Mouse (Mus musculus): ENCODE results near the gene Lypd5. TPM values are rescaled to one million over a fixed set of nuclear protein-coding genes. Genes with fewer than 3 reads are reported as not detected.

The Lypd5 gene
- polyA plus RNA-seq, 1 experiment from 2014 or later: not detected

DNA sequence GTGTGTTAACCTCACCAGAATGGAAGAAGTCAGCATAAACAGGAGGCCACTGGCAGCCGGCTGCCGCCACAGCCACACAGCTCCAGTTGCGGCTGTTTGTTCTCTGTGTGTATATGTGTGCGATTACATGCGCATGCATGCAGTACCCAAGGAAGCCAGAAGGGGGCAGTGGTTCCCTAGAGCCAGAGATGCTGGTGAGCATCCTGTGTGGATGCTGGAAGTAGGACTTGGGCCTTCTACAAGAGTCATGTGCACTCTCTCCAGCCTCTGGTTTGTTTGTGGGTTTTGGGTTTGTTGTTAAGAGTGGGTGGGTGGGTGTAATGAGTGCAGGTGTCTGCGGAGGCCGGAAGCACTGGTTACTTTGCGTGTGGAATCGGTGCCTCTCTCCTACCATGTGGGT, 53.9 kb downstream of the Lypd5 start:
- 0 out of 2 replicates have a peak, but pooled peaks cover 2% of the 10 kb centered on the region for H3K4me1 ChIP-seq (replicated peaks; ENCODE audit: insufficient read depth, low read length)
- no peak overlapping the region for H3K4me2 ChIP-seq (ENCODE audit: low read length)
- DNase-seq (ENCODE audit: low spot score) (no peak), ATAC-seq (replicated peaks; ENCODE audit: low FRiP score, low read depth) (no peak)
- no peak overlapping the region for H3K27ac ChIP-seq
- TF ChIP-seq CTCF (IDR thresholded peaks at IDR 0.05; ENCODE audit: low read depth): peak; percentile 54
- no peak overlapping the region for H3K4me3 ChIP-seq (replicated peaks; ENCODE audit: low read depth, low read length)
- H3K27me3 ChIP-seq (ENCODE audit: insufficient read depth, low read length): no peaks in the 10 kb centered on the region
- no peaks in the 10 kb centered on the region for H3K9me3 ChIP-seq (replicated peaks; ENCODE audit: low read length)
- no peak overlapping the region for H3K9ac ChIP-seq (ENCODE audit: low read depth, low read length)
- 98% methylated on average over 9 of the region's 9 CpGs for WGBS
- H3K36me3 ChIP-seq (ENCODE audit: insufficient read depth, low read length): peaks cover 8% of the 10 kb centered on the region

Small RNA genes within 50 kb of the gene (microRNA-seq; reads per million reads assigned to microRNA genes)
- gene Gm27592: not detected

Other genes starting within 250 kb of the Lypd5 start
- 4.5 and 4.6 TPM in 2 replicates for gene Zfp112, start 236.9 kb upstream of the Lypd5 start, polyA plus RNA-seq (2015; fragmentation: Nextera tagmentation; extraction: Ambion mirVana)
- 12.4 and 13.3 TPM in 2 replicates for gene Zfp235, start 215.0 kb upstream of the Lypd5 start, polyA plus RNA-seq (2015; fragmentation: Nextera tagmentation; extraction: Ambion mirVana)
- gene Zfp114, start 174.1 kb upstream of the Lypd5 start, polyA plus RNA-seq (2015; fragmentation: Nextera tagmentation; extraction: Ambion mirVana): 2.2 and 2.4 TPM in 2 replicates
- gene Zfp111, start 137.8 kb upstream of the Lypd5 start, polyA plus RNA-seq (2015; fragmentation: Nextera tagmentation; extraction: Ambion mirVana): 6.3 and 7.4 TPM in 2 replicates
- 2.2 and 2.5 TPM in 2 replicates for gene Zfp109, start 111.6 kb upstream of the Lypd5 start, polyA plus RNA-seq (2015; fragmentation: Nextera tagmentation; extraction: Ambion mirVana)
- 3.2 and 3.3 TPM in 2 replicates for gene Zfp108, start 94.4 kb upstream of the Lypd5 start, polyA plus RNA-seq (2015; fragmentation: Nextera tagmentation; extraction: Ambion mirVana)
- gene Zfp93, start 78.8 kb upstream of the Lypd5 start, polyA plus RNA-seq (2015; fragmentation: Nextera tagmentation; extraction: Ambion mirVana): 7.5 and 8.9 TPM in 2 replicates
- 22.9 and 24.6 TPM in 2 replicates for gene Zfp61, start 48.0 kb upstream of the Lypd5 start, polyA plus RNA-seq (2015; fragmentation: Nextera tagmentation; extraction: Ambion mirVana)
- gene Zfp94, start 32.5 kb upstream of the Lypd5 start, polyA plus RNA-seq (2015; fragmentation: Nextera tagmentation; extraction: Ambion mirVana): 9.8 and 10.0 TPM in 2 replicates
- gene Tescl, start 15.3 kb upstream of the Lypd5 start, polyA plus RNA-seq (2015; fragmentation: Nextera tagmentation; extraction: Ambion mirVana): 0.27 and 0.45 TPM in 2 replicates
- 8.0 and 9.6 TPM in 2 replicates for gene Kcnn4, start 21.1 kb downstream of the Lypd5 start, polyA plus RNA-seq (2015; fragmentation: Nextera tagmentation; extraction: Ambion mirVana)
- 20.6 and 20.8 TPM in 2 replicates for gene Smg9, start 50.4 kb downstream of the Lypd5 start, polyA plus RNA-seq (2015; fragmentation: Nextera tagmentation; extraction: Ambion mirVana)
- not detected in 2 replicates for gene Irgc1, start 103.1 kb downstream of the Lypd5 start, polyA plus RNA-seq (2015; fragmentation: Nextera tagmentation; extraction: Ambion mirVana)
- gene Plaur, start 113.3 kb downstream of the Lypd5 start, polyA plus RNA-seq (2015; fragmentation: Nextera tagmentation; extraction: Ambion mirVana): 11.5 and 15.9 TPM in 2 replicates
- 7.1 and 8.2 TPM in 2 replicates for gene Cadm4, start 132.8 kb downstream of the Lypd5 start, polyA plus RNA-seq (2015; fragmentation: Nextera tagmentation; extraction: Ambion mirVana)
- 40.2 and 41.4 TPM in 2 replicates for gene Zfp428, start 157.8 kb downstream of the Lypd5 start, polyA plus RNA-seq (2015; fragmentation: Nextera tagmentation; extraction: Ambion mirVana)
- gene AC161166.1, start 163.3 kb downstream of the Lypd5 start, polyA plus RNA-seq (2015; fragmentation: Nextera tagmentation; extraction: Ambion mirVana): 0.06 and 0.12 TPM in 2 replicates
- gene Irgq, start 181.5 kb downstream of the Lypd5 start, polyA plus RNA-seq (2015; fragmentation: Nextera tagmentation; extraction: Ambion mirVana): 5.4 and 6.0 TPM in 2 replicates
- 0.50 and 0.55 TPM in 2 replicates for gene Pinlyp, start 196.9 kb downstream of the Lypd5 start, polyA plus RNA-seq (2015; fragmentation: Nextera tagmentation; extraction: Ambion mirVana)
- 58.4 and 63.6 TPM in 2 replicates for gene Xrcc1, start 197.1 kb downstream of the Lypd5 start, polyA plus RNA-seq (2015; fragmentation: Nextera tagmentation; extraction: Ambion mirVana)
- 43.7 and 43.8 TPM in 2 replicates for gene Ethe1, start 238.3 kb downstream of the Lypd5 start, polyA plus RNA-seq (2015; fragmentation: Nextera tagmentation; extraction: Ambion mirVana)
- 4.0 and 4.3 TPM in 2 replicates for gene Zfp575, start 238.4 kb downstream of the Lypd5 start, polyA plus RNA-seq (2015; fragmentation: Nextera tagmentation; extraction: Ambion mirVana)

Data from kidney, postnatal 0 days (tissue).